Mouse (Mus musculus) R1 (cell line): ENCODE measurements around the gene Myog.

Experiments used
- DNase-seq: peaks from one replicate; pipeline ENCODE4 v3.0.0-alpha.2; 2018; ENCODE audit warnings: low read depth, low spot score

Myog gene

DNA sequence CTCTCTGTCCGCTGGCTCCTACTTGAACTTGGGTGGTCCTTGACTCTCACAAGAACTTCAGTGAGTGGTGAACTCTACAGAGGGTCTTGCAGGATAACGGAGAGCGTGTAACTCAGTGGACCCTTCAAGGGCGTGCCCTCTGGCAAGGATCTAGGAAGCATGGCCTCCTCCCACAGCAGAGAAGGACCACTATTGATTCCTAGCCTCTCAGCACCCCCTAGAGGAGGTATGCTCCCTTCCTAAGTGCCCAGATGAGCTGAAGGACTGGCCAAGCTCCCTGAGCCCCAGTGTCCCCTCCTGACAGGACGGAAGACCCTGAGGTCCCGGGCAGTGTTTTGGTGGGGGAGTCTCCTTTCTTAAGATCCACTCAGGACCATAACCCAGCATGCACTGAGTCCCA, 32.8 kb downstream of the Myog start:
- DNase-seq = no peak

- peak; percentile 79 for DNase-seq
Measured at GRCm38 (mm10) chr1:134326841-134327346, 37.1 kb downstream of the Myog start.

GRCm38 (mm10) chr1:134331879-134332635, 42.3 kb downstream of the Myog start:
- DNase-seq = peak; percentile 80

DNA sequence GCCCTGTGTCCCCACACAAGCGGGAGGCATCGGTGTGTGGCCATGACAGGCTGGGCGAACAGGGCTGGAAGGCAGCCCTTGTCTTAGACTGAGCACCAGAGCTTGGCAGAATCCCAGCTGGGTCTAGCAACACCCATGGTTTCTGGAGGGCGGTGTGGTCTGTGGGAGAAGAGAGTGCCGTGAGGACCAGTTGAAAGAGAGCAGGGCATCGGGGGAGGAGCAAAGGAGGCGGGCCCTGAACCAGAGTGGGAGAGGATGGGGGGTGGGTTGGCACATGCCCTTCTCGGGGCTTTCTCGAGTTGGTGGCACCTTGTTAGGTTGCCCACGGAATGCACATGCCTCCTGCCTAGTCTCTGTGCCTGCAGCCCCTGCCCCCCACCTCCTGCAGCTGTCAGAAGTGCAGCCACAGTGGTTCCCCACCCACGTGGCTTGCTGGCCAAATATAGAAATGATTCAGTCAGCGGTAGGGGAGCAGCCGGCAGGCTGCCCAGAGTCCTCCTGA, 43.0 kb downstream of the Myog start, which contains the start of gene Ppfia4:
Gene Ppfia4 (minus strand): TSS at position 159 of the 502 bp plus-strand sequence.
- no peak for DNase-seq

DNA sequence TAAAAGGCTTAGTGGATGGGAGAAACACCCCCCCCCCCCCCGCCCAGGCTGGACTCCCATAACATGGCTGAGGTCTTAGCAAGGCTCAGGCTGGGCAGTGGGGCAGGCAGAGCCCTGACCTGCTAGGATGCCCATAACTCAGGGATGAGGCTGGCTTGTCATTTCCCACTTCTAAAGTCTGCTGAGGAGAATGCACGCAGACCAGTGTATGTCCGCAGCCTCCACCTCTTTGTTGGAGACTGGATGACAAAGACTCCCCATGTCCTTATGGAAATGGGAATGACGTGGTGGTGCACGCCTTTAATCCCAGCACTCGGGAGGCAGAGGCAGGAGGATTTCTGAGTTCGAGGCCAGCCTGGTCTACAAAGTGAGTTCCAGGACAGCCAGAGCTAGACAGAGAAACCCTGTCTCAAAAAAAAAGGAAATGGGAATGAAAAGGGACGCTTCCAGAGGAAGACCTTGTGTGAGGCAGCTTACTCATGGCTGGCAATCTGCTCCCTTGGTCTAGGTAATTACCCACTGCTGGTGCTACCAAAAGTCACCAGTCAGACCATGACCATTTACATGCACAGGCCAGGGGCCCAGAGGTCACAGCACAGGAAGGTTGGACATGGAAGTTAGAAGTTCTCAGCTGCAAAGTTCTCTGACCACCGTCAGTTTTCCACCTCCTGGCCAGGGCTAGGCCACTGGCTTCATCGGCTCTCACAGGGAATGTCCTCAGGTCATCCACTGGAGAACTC, 43.8 kb downstream of the Myog start:
- no peak for DNase-seq

DNA sequence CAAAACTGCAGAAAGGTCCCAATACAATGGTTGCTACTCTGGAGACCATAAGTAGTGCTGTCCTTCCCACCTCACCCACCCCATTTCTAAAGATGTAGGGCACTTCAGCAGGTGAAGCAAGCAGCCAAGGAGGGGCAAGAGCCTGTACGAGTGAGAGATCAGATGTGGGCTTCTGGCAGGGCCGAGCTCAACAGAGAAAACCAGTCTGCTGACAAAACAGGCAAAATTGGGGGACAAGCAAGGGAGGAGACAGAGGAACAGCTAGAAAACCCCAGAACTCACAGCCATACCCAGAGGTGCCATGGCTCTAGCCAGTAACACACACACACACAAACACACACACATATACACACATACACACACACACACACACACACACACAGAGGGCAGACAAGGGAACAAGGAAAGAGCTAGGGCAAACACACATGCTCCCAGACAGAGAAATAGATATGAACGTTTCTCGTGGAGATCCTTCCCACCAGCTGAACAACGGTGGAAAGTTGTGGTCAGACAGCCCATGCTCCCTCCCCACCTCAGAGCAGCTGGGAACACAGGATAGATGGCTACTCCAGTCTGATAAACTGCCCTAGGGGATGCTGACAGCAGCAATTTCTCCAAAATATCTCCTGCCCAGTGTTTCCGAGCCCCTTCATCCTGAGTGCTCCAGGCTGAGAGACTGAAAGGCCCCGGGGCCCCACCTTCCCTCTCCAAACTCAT, 44.5 kb downstream of the Myog start:
- no peak for DNase-seq

DNA sequence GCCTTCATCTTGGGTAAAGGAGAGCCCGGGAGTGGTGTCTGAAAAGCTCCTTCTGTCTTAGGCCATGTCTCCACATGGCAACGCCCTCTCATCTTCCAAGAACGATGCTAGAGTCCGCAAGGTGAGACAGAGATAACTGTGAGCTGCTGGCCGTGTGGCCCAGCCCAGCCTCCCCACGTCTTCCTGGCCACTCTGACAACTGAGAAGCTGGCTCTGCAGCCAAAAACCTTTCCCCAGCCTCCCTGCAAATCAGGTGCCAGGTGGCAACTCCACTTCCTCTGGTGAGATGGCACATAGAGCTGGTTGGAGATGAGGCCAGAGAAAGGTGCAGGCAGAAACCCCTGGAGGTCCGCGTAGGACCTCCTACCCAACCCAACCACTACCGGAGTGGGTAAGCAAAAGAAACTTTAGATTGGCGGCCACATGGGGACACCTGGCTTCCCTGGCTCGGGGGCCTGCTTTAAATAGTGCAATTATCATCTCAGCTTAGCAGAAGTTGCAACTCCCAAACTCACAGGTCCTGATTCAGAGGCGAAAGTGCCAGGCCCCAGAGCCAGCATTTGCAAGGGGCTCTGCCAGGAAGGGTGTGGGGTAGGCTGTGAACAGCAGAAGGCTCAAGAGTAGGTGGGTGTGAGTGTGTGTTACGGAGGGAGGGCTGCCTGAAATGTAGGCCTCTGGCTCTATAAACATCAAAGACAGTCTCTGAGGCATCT, 45.6 kb downstream of the Myog start:
- DNase-seq = no peak

DNA sequence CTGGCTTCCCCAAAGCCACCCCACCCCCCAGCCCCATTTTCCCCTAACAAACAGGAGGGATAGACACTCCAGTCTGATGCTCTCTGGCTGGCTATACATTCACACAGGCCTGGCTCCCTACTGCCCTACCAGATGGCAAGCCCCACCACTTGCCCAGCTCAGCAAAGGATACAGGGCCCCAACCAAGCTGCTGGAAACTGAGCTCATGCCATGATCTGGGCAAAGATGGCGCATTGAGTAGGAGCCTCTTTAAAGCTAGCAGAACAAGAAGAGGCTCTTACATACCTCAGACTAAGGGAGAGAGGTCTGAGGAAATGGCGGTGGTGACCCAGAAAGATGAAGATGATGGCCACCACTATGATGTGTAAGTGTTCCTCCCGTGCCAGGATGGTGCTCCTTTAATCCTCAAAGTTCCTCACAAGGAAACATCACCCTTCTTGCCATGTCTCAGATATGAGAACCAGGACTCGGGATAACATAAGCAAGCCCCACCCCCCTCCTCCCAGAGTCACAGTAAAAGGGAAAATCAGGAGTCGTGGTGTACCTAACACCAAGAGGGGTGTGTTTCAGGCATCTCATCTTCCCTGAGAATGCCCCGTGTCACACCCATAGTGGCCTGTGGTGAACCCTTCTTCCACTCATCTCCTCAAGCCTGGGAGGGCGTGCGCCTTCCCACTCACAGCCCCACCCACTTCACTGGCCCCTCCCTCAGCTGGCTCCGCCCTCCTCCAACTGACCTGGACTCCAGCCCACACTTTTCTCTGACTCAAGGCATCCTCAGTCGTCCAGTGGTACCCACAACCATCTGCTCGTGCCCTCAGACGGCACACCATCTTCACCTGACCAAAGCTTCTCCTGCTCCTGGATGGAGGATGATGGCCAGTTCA, 46.4 kb downstream of the Myog start:
- peak; percentile 75 for DNase-seq

DNA sequence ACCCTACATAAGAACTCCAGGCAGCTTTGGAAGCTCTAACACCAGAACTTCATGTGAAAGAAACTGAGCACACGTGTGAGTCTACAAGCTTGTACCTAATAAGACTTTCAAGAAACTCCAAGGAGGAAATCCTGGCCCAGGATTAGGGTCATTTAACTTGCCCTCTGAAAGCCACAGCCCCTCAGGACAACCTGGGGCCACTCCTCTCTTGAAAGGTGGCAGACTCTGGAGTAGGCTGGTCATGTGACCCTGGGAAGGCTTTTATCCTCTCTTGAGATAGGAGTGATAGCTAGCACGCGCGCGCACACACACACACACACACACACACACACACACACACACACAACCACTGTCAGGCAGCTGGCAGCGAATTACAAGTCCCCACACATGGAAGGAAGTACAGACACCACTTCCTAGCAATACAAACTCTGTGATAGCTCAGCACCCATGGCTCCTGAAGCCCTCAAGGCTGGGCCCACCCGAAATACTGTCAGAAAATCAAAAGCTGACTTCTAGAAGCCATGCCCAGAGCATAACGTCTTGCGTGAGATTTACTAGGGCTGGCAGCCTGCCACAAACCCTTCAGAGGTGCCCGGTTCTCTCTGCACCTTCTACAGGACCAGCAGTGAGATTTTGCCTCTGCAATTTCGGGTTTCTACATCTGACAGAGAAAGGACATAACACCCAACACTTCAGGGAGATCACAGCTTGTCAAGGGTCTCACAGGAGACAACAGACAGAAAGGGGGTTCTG, 47.3 kb downstream of the Myog start:
- no peak for DNase-seq

- no peak for DNase-seq
Measured at GRCm38 (mm10) chr1:134339162-134339561, 49.4 kb downstream of the Myog start.

- DNase-seq = peak; percentile 87
Measured at GRCm38 (mm10) chr1:134339757-134340619, 50.2 kb downstream of the Myog start.

DNA sequence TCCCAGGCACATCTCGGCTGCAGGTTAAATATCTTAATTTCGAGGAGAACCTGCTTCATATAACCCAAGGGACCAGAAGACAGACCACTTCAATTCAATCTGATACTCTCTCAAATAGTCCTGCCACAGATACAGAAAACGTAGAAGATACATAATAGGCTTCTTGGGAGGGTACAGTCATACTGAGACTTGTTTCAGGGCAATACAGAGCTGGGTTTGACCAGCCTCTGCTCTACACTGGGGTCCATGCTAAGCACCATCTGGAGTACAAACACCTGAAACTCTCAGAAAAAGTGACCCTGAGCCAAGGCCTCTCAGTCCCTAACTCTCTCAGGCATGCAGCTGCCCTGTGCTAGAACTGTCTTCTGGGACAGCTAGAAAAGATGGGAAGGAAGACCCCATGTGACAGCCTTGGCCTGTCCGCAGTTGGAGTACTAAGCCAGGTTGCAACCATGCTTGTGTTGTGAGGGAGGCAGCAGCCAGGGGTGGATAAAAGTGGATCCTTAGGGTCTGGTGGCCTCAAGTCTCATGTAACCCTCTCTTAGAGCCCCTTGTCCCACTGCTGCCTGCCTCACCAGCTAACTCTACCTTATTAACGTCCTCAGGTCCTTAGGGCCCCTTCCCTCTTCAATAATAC, 52.0 kb downstream of the Myog start:
- DNase-seq = no peak
